Mouse (Mus musculus) midbrain, embryonic 10.5 days (tissue): ENCODE measurements at regions not wholly inside any gene's neighbourhood (a gene's known extent, or its start where the extent isn't known, plus 50 kb on each side); places are given as distances from the start of the nearest gene placed in this dataset.
"Not testable (repeated sequence)": the region's sequence is repeated elsewhere in the genome, so short reads cannot be mapped to it uniquely, and the experiment has no call there.

Experiments used
- DNase-seq: peaks from one replicate; pipeline ENCODE4 v3.0.0-alpha.2; 2017; ENCODE audit warnings: low spot score
- H3K27ac ChIP-seq: fragments of 300-500 bp; sonication (generic); replicated peaks from 2 replicates; pipeline ENCODE4 v1.5.1; 2016; ENCODE audit warnings: mild to moderate bottlenecking
- H3K27me3 ChIP-seq: fragments of 300-500 bp; sonication (generic); 2 replicates; pipeline ENCODE4 v1.6.1; 2016; ENCODE audit warnings: low read depth, mild to moderate bottlenecking; ENCODE audit not compliant: poor library complexity, severe bottlenecking
- H3K36me3 ChIP-seq: fragments of 300-500 bp; sonication (generic); 2 replicates; pipeline ENCODE4 v1.6.1; 2016; ENCODE audit warnings: mild to moderate bottlenecking, moderate library complexity
- H3K4me1 ChIP-seq: fragments of 300-500 bp; sonication (generic); 2 replicates; pipeline ENCODE4 v1.6.1; 2016
- H3K4me3 ChIP-seq: fragments of 300-500 bp; sonication (generic); 2 replicates; pipeline ENCODE4 v1.5.1; 2016; ENCODE audit warnings: mild to moderate bottlenecking, moderate library complexity
- H3K9me3 ChIP-seq: fragments of 300-500 bp; sonication (generic); replicated peaks from 2 replicates; pipeline ENCODE4 v1.6.1; 2016; ENCODE audit warnings: mild to moderate bottlenecking
- WGBS: fragments of 180-500 bp; shearing (Covaris S2); methylation state at CpG from one replicate; pipeline ENCODE4 v1.1.7; 2016; 5-methylcytosine and 5-hydroxymethylcytosine counted together

DNA sequence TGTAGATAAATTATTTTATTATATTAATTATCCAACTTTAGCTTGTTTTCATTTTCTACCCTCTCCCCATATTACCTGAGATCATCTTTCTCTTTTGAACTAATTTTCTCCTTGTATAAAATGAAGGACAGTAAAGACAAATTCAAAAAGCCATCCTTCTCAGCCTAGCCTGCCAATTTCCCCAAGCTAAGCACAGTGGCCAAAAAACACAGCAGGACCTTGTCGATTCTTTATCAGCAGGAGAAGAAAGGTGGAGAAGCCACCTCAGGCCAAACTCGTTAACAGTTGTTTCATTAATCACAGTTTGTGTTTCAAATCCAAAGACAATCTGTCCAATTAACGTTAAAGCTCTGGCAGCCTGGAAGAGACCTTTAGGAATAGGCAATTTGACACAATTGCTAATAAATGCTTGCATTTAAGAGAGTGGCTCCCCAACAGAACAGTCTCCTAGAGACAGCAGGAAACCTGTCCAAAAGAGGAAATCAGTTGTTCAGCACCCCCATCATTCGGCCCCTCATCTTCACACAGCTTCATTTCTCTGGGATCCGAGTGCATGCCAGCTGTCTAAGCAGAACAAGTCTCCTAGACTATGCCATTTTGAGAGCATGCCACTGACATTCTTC is 135.7 kb upstream of the Tlr4 start:
- H3K4me1 ChIP-seq = no peaks in the 10 kb centered on the region
- 66% methylated on average over 5 of the region's 5 CpGs for WGBS
- no peaks in the 10 kb centered on the region for H3K36me3 ChIP-seq
- H3K27me3 ChIP-seq = no peaks in the 10 kb centered on the region
- no peak overlapping the region for H3K4me3 ChIP-seq
- H3K27ac ChIP-seq = no peak overlapping the region
- no peaks in the 10 kb centered on the region for H3K9me3 ChIP-seq
- no peak for DNase-seq

DNA sequence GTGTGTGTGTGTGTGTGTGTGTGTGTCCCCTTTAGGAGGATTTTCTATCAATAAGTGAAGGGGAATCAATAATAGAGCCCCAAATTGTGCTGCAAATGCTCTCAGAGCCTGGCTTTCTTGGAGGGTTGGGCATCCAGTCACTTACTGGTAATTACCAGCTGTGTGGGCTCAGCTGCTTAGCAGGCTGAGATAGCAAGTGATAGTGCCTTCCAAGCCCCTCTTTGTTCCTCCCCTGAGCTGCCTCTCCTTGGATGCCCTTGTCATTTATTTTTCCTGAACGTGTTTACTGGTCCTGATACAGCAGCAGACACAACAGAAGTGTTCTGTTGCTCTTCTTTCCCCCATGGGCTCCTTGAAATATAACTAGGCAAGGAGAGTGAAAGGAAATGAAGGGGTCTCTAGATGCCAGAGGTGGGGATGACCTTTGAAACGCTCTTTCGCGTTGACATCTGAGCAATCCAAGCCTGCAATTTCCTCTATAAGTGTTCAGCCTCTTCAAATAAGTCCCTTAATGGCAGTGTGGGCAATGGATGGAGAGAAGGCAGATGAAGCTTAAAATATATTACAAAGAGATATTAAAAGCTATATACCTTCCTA is 133.3 kb upstream of the Tlr4 start:
- Histone ChIP-seq H3K27ac (peak overlapping the region; percentile 55; the same call in 1 of the 2 replicates), H3K36me3 (no peaks in the 10 kb centered on the region), H3K4me3 (no peak overlapping the region), H3K9me3 (no peaks in the 10 kb centered on the region), H3K27me3 (no peaks in the 10 kb centered on the region), H3K4me1 (no peaks in the 10 kb centered on the region)
- 74% methylated on average over 4 of the region's 4 CpGs for WGBS
- DNase-seq = no peak

DNA sequence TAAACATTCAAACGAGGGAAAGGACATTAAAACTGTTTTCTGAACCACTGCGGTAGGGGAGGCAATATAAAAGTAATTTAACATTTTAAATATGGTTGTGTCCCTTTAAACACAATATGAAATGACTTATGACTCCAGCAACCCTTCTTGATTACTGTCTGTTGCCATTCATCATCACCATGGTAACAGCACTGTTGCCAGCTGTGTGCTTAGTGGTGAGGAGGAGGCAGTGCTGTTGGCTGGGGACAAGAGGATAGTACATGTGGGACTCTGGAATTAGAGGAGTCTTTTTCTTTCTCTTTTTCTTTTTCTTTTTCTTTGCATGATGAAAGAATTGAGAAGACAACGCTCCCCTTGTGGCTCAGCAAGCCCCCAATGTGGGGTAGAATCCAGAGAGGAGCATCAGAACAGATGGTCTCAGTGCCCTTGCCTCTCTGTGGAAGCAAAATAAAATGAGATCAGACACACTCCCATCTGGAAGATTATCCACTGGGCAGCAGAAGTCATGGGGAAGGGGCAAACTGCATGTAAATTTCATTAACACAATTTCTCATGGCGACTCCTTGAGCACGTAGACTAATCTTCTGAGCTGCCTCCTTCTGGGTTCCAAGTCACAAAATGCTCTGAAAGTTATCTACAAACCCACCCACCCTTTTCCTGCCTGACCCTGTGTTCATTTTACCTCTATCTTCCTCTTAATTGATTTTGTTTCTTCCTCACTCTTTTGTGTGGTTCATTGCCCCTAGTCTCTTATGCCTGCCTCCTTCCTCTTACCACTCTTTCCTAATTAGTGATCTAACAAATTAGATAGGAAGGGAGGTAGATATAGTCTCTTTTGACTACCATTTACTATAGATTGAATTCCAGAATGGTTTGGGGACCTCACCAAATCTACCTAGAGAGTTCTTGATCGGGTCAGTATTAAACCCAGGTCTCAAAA is 111.3 kb upstream of the Tlr4 start:
- 0 out of 2 replicates have a peak, but pooled peaks cover 3% of the 10 kb centered on the region for H3K9me3 ChIP-seq
- H3K4me1 ChIP-seq = no peaks in the 10 kb centered on the region
- no peak for DNase-seq
- 85% methylated on average over 6 of the region's 6 CpGs for WGBS
- no peak overlapping the region for H3K27ac ChIP-seq
- H3K4me3 ChIP-seq = no peak overlapping the region
- H3K36me3 ChIP-seq = no peaks in the 10 kb centered on the region
- no peaks in the 10 kb centered on the region for H3K27me3 ChIP-seq

DNA sequence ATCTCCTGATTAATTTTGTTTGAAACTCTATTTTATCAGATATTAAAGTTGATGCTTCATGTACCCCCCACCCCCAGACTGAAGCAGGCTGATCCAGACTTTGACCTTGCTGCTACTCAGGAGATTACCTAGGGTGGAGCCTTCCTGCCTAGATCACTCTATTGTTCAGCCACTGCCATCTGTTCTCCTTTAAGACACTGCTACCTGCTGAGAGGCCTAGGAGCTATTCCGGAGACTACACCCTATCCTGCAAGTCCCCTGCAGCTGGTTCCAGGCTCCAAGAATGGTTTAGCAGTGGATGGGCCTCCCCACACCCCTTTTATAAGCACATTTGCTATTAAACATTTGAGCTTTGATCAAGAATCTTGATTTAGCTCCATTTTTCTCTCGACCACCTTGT is 90.0 kb upstream of the Tlr4 start:
- DNase-seq = no peak

DNA sequence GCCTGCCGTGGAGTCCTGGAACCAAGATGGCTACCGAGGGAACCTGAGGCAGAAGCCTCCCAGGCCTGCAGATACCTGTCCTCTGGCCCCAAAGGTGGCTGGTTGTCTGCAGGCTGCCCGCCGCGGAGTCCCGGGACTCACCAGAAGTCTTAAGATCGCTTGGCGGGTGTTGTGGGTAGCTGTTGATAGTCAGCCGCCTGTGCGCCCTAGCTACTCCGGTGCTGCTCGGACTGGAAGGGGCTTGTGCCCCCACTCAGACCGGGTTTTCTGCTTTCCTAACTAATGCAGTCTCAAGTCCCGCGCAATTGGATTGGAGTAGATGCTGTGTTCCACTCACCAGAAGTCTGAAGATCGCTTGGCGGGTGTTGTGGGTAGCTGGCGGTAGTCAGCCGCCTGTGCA is 84.0 kb upstream of the Tlr4 start:
- not testable (repeated sequence) for H3K27ac ChIP-seq, H3K9me3 ChIP-seq, H3K4me1 ChIP-seq, H3K27me3 ChIP-seq, H3K36me3 ChIP-seq, H3K4me3 ChIP-seq, DNase-seq
- WGBS = 90% methylated on average over 19 of the region's 19 CpGs

More for the DNA sequence above, 90.0 kb upstream of the Tlr4 start:
- H3K27ac ChIP-seq = no peak overlapping the region
- H3K36me3 ChIP-seq = no peaks in the 10 kb centered on the region
- H3K4me1 ChIP-seq = no peaks in the 10 kb centered on the region
- no peak overlapping the region for H3K4me3 ChIP-seq
- 28% methylated on average over 2 of the region's 2 CpGs for WGBS
- no peaks in the 10 kb centered on the region for H3K27me3 ChIP-seq
- no peaks in the 10 kb centered on the region for H3K9me3 ChIP-seq

DNA sequence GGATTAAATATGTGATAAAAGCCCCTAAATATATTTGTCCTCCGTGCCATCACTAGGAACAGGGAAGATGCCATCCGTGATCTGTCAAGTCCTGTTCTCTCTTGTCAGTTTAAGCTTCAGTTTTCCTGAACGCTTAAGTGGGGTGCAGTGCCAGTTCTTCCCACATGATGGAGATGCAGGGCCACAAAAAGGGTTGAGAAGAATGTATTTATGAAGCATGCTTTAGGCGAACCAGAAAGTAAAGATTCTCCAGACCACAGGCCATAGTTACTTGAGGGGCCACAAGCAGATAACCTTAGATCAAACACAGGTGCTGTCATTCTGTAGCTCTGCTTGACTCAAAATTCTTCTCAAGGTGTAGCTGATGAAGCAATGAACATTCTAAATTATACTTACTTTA is 58.6 kb upstream of the Tlr4 start:
- Histone ChIP-seq H3K36me3 (no peaks in the 10 kb centered on the region), H3K27me3 (no peaks in the 10 kb centered on the region), H3K4me3 (no peak overlapping the region), H3K9me3 (no peaks in the 10 kb centered on the region), H3K27ac (no peak overlapping the region), H3K4me1 (no peaks in the 10 kb centered on the region)
- 34% methylated on average over 4 of the region's 4 CpGs for WGBS
- peak; percentile 14 for DNase-seq
